Mouse (Mus musculus) C2C12 (cell line): ENCODE data around the gene Smad5.

Experiments
- CEBPB ChIP-seq: IDR thresholded peaks from one replicate; pipeline ENCODE4 v1.6.1; 2011; ENCODE audit warnings: low read depth, mild to moderate bottlenecking, control low read depth, moderate library complexity
- CTCF ChIP-seq: IDR thresholded peaks from one replicate; pipeline ENCODE4 v1.5.1; 2011; ENCODE audit not compliant: control insufficient read depth, insufficient read depth, insufficient read length
- MYOD1 ChIP-seq: IDR thresholded peaks from one replicate; pipeline ENCODE4 v1.6.1; 2011; ENCODE audit warnings: low read depth; ENCODE audit not compliant: control insufficient read depth, insufficient read length
- MYOG ChIP-seq: IDR thresholded peaks from one replicate; pipeline ENCODE4 v1.6.1; 2011; ENCODE audit not compliant: control insufficient read depth, insufficient read length; ENCODE audit errors: extremely low read depth
- USF1 ChIP-seq: IDR thresholded peaks from one replicate; pipeline ENCODE4 v1.6.1; 2011; ENCODE audit warnings: low read depth, mild to moderate bottlenecking, control low read depth, moderate library complexity

DNA sequence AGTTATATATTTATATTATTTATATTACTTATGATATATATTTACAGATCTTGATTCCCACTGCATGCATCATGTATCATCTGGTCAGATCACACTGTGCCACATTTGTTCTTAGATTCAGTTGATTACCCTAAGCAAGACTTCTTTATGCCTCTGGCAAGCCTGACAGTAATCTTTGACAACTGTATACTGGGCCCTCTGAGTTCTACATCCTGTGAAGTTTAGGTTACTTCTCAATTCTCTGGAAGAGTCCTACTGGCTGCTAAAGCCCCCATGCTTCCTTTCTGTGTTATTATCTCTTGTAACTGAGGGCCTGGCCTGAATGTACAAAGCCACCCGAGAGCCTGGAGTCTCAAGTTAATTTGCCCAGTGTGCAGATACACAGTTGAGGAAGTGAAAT, 1.8 kb upstream of the Smad5 start:
- TF ChIP-seq CTCF, result no peak
- TF ChIP-seq MYOD1, result no peak
- no peak for TF ChIP-seq USF1
- TF ChIP-seq MYOG, result no peak
- no peak for TF ChIP-seq CEBPB
